Mouse (Mus musculus) kidney, postnatal 25 days (tissue): ENCODE data around the gene Cltc.
"Not testable (repeated sequence)": the region's sequence is repeated elsewhere in the genome, so short reads cannot be mapped to it uniquely, and the experiment has no call there.

Experiments used
- DNase-seq, 2 experiments: peaks; one replicate each; pipeline ENCODE4 v3.0.0; 2021; ENCODE audit warnings: mixed read lengths in 2 of 2

The Cltc gene

GRCm38 (mm10) chr11:86738308-86738707 lies 19.1 kb downstream of the Cltc start:
- not testable (repeated sequence) for DNase-seq

DNA sequence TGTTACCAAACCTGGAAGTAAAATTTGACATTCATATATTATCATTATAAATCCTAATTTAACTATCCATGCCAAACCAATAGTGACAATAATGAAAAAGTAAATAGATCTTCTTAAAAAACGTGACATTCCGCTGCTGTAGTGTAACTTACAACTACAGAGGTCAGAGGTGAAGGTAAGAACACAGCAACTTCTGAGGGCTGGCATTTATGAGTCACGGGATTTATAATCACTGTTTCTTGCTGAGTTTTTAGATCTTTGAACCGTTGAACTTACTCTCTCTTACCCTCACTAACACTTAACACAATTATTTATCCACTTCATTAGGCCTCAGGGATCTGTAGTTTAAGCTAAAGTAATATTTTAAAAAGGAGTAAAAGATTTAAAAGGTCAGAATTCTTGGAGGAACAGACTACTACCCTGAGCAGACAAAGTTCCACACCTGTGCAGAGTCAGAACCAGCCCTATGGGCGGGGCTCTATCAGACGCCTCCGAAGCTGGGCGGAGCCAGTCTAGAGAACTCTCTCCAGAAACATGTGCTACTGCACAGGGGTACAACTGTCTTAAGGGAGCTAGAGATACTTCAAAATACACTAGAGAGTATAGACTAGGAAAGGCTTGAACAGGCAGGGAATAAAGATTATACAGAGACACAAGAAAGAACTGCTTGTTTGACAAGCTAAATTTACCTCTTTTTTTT lies 19.9 kb downstream of the Cltc start:
- DNase-seq = peak; percentile 42 to 67

DNA sequence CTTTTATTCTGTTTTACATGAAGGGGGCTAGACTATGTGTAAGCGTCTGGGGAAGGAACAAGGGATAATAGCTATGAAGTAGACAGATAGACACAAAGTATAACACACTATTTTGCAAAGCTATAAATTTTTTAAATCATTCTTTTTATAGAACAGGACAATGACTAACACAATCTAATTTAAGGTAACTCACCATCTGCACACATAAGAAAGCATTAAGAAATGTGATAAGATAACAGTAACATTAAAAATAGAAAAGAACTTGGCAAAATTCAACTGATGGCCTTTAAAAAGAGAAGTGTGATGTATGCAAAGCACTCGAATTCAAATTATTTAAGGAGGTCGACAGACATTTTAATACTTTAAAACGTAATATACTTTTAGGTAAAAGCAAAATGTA lies 22.4 kb downstream of the Cltc start:
- DNase-seq = no peak

- no peak for DNase-seq
Measured at GRCm38 (mm10) chr11:86734241-86734939, 23.0 kb downstream of the Cltc start.

- no peak for DNase-seq
Measured at GRCm38 (mm10) chr11:86731443-86731842, 25.9 kb downstream of the Cltc start.

- DNase-seq = no peak
Measured at GRCm38 (mm10) chr11:86725607-86726006, 31.8 kb downstream of the Cltc start.

DNA sequence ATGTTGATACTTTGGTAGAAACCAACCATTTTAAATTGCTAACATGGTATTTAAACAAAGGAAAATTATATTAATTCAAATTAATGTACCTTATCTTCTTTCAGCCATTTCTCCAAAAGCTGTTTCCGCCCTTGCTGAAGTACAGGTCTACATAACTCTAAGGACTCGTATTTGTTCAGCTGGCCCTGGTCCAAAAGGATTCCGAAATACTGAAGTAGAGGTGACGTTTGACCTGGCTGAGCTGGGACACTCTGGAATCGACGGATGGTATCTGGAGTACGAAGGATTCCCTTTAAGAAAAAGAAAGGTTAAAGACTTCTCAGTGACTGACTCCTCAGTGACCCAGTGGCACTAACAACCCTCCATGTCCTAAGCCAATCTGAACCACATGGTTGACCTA lies 32.4 kb downstream of the Cltc start:
- peak; percentile 33 to 43 for DNase-seq

GRCm38 (mm10) chr11:86724004-86724403 lies 33.4 kb downstream of the Cltc start:
- DNase-seq = no peak

DNA sequence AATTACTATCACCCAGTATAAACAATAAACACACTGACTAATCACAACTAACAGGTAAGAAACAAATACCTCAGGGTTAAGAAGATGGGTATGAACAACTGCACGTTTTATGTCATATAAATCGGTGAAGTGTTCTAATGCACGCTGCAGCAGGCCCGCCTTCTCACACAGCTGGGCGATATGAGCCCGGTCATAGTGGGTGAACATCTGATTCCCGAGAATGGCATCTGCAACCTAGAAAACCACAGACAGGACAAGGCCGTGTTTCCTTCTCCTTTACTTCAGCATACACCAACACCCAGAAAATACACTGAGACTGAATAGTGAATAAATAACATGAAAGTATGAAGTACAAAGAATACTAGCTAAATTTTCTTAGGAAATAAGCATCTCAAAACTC lies 38.0 kb downstream of the Cltc start:
- DNase-seq = no peak

DNA sequence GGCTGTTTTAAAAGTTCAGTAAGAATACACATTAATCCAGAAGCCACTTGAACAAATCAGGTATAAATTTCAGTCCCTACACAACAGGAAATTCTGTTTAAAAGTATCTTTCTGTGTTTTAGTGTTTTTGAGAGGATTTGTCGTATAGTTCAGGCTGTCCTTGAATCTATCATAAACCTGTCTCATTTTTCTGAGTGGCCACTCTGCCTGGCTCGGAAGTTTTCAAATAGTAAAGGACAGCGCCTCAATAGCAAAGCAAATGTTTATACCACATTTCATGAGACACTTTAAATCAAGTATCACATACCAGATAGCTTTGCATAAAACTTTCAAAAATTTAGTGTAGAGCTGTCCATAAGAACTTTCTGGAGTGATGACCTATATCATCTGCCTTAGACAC lies 39.0 kb downstream of the Cltc start:
- no peak for DNase-seq

GRCm38 (mm10) chr11:86717306-86718065 lies 39.9 kb downstream of the Cltc start:
- DNase-seq = no peak

DNA sequence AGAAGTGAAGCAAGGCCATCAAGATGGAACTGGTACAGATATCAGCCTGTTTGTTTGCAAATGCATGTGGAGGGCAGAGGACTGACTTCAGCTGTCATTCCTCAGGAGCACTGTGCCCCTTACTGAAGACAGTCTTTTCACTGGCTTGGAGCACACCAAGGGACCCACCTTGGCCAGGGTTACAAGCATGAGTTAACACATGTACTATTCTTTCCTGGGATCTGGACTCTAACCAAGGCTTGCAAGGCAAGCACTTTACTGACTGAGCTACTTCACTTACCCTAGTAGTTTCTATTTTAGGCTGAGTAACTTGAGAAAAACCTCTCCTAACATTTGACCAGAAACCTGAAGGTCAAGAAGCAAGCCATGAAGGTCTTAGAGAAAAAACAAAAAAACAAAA lies 42.8 kb downstream of the Cltc start:
- DNase-seq = no peak

GRCm38 (mm10) chr11:86701151-86701550 lies 56.2 kb downstream of the Cltc start:
- DNase-seq = no peak

DNA sequence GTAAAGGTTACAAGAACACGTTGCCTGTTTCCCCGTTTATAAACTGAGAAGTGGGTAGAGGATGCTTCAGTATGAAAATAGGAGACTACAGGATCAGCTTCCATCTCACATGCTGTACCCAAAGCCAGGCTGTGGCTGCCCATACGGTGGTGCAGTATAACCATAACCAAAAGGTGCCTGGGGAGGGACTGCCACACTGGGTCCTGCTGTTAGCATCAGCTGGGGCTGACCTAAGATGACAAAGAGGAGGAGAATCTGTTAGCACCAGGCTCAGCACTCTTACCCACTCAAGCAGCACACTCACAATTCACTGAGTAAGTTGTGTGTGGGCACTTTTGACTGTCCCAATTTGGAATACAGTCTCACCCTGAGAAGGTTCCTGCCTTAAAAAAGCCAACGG lies 61.9 kb downstream of the Cltc start:
- DNase-seq = no peak

DNA sequence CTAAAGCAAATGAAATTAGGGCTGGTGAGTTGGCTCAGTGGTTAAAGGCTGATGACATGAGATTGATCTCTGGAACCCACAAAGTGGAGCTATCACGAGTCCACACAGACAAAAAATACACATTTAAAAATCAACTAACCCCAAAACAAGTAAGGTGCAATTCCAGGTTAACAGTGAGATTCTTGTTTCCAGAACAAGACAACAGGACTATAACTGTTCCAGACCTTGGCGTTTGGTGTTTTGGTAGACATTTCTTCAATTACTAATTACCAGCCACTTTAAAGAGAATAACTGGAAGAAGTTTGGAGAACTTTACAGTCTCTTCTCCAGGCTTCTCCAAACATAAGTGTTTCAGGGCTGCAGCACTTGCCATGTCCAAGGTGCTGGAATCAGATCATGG lies 64.8 kb downstream of the Cltc start:
- no peak for DNase-seq

GRCm38 (mm10) chr11:86691956-86692355 lies 65.4 kb downstream of the Cltc start:
- DNase-seq = no peak

DNA sequence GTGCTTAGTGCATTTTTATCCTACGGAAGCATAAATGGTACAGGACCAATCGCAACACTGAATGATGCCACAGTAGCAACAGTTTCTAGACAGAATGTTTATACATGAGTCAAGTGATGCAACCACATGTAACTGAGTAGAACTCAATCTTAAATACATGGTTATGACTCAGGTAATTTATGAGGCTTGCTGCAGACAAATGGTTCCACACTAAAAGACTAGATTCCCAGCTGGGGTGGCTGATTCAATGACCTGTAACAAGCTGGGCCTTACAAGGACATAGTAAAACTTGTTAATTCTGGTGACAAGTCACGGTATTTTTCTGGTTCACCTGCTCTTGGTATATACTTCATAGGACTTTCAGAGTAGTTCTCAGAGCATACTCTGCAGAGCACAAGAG lies 65.9 kb downstream of the Cltc start:
- DNase-seq = no peak

- DNase-seq = no peak
Measured at GRCm38 (mm10) chr11:86690383-86690782, 67.0 kb downstream of the Cltc start.

- DNase-seq = no peak
Measured at GRCm38 (mm10) chr11:86685366-86685765, 72.0 kb downstream of the Cltc start.

DNA sequence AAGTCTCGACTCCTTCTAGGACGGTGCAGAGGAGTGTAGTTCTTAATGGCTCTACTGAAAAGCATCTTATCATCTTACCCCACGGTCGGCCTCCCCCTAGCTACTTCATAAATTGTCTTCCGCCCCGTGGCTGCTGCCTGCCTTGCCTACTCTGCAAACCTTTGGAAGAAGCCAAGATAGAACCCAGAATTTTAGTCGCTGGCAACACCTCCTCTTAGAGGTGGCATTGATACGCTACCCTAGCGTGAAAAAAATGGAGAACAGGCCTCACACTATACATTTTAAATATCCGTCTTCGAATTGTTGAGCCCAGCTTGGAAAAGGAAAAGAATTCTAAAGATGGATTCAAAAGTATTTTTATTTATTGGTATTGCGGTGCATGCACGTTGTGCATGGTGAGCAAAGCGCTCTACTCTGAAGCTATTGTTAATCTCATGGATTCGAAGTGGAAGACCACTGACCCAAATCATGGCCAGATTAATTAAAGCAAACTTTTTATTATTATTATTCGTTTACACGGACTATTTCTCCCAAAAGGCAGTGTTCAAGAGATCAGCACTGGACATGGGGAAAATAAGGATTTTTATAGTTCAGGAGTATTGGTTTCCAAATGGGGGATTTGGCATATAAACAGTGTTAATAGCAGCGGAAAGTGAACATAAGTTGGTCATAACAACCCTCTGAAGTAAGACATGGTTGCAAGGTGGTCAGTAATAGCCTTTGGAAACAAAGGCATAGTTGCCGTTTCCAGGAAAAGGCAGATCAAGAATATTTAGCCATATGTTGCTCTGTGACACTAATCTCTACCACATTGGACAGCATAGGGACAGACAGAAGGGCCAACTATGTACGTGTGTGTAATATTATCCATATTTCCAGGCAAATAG lies 73.0 kb downstream of the Cltc start:
- DNase-seq = no peak

GRCm38 (mm10) chr11:86683395-86684125 lies 73.8 kb downstream of the Cltc start, which contains the start of the genes Vmp1 and Ptrh2:
Gene Vmp1, minus strand, starts transcription at chr11:86683836.
Gene Ptrh2, plus strand, starts transcription at chr11:86683985.
- DNase-seq = peak; percentile 96 to 97

- DNase-seq = no peak
Measured at GRCm38 (mm10) chr11:86682861-86683260, 74.5 kb downstream of the Cltc start.
